Mouse (Mus musculus) MEL (cell line): Measurements from ENCODE around the gene Apobec2. TPM values are rescaled to one million over a fixed set of nuclear protein-coding genes. Genes with fewer than 3 reads are reported as not detected.
A peak's percentile ranks its signal among the peaks of the same experiment; 100 is the strongest.
"Not testable (repeated sequence)": the region's sequence is repeated elsewhere in the genome, so short reads cannot be mapped to it uniquely, and the experiment has no call there.

Source experiments
- DNase-seq: peaks from one replicate; pipeline ENCODE4 v3.0.0; 2011; ENCODE audit warnings: low read depth, low spot score
- H3K27ac ChIP-seq: 2 replicates; pipeline ENCODE4 v1.5.1; 2012; ENCODE audit warnings: low read depth, mild to moderate bottlenecking, control low read depth, low read length, moderate library complexity; ENCODE audit not compliant: control insufficient read depth
- H3K27me3 ChIP-seq, 2 experiments: fragments of 150-350 bp in 1 of 2; sonication (generic) in 1 of 2; 2 replicates each; pipeline ENCODE4 v1.6.1; 2012; ENCODE audit warnings: low read length in 2 of 2, mild to moderate bottlenecking in 2 of 2, improper control_type of control experiment in 1 of 2, moderate library complexity in 1 of 2; ENCODE audit not compliant: insufficient read depth in 2 of 2, control insufficient read depth in 1 of 2
- H3K36me3 ChIP-seq, 2 experiments: 2 replicates each; pipeline ENCODE4 v1.6.1; 2012 to 2014; ENCODE audit warnings: low read length in 2 of 2, improper control_type of control experiment in 1 of 2, inconsistent platforms in 1 of 2, mild to moderate bottlenecking in 1 of 2; ENCODE audit not compliant: insufficient read depth in 2 of 2, control insufficient read depth in 1 of 2
- H3K4me1 ChIP-seq, 2 experiments: fragments of 150-350 bp in 1 of 2; sonication (generic) in 1 of 2; 2 replicates each; pipeline ENCODE4 v1.6.1; 2012; ENCODE audit warnings: low read length in 2 of 2, improper control_type of control experiment in 1 of 2, mild to moderate bottlenecking in 1 of 2; ENCODE audit not compliant: insufficient read depth in 2 of 2, control insufficient read depth in 1 of 2
- H3K4me3 ChIP-seq, 2 experiments: fragments of 150-350 bp in 1 of 2; sonication (generic) in 1 of 2; 2 replicates each; pipeline ENCODE4 v1.5.1; 2012; ENCODE audit warnings: low read depth in 2 of 2, low read length in 2 of 2, mild to moderate bottlenecking in 2 of 2, moderate library complexity in 2 of 2, control low read depth in 1 of 2, improper control_type of control experiment in 1 of 2; ENCODE audit not compliant: control insufficient read depth in 1 of 2, insufficient read depth in 1 of 2
- H3K79me2 ChIP-seq: 2 replicates; pipeline ENCODE4 v1.6.1; 2012; ENCODE audit warnings: mild to moderate bottlenecking, low read length, moderate library complexity; ENCODE audit not compliant: control insufficient read depth, poor library complexity, insufficient read depth
- H3K9ac ChIP-seq: 2 replicates; pipeline ENCODE4 v1.6.1; 2012; ENCODE audit warnings: low read depth, mild to moderate bottlenecking, control low read depth, low read length, moderate library complexity; ENCODE audit not compliant: control insufficient read depth, poor library complexity, severe bottlenecking
- H3K9me3 ChIP-seq: fragments of 150-350 bp; sonication (generic); replicated peaks from 2 replicates; pipeline ENCODE4 v1.6.1; 2012; ENCODE audit warnings: mild to moderate bottlenecking, low read length, improper control_type of control experiment, moderate library complexity; ENCODE audit not compliant: insufficient read depth
- CHD1 ChIP-seq: IDR thresholded peaks from 2 replicates; pipeline ENCODE4 v1.6.1; 2012; ENCODE audit warnings: low read depth, mild to moderate bottlenecking, inconsistent platforms, low read length, improper control_type of control experiment
- CHD2 ChIP-seq: IDR thresholded peaks from 2 replicates; pipeline ENCODE4 v1.6.1; 2011; ENCODE audit warnings: low read length, improper control_type of control experiment
- ELF1 ChIP-seq: IDR thresholded peaks from 2 replicates; pipeline ENCODE4 v1.6.1; 2014; ENCODE audit warnings: low read depth, mild to moderate bottlenecking, inconsistent platforms, low read length, improper control_type of control experiment, moderate library complexity
- EP300 ChIP-seq, 2 experiments: IDR thresholded peaks; 2 replicates each; pipeline ENCODE4 v1.6.1; 2011; ENCODE audit warnings: improper control_type of control experiment in 2 of 2, low read length in 2 of 2, low read depth in 1 of 2, mild to moderate bottlenecking in 1 of 2
- ETS1 ChIP-seq: IDR thresholded peaks from 2 replicates; pipeline ENCODE4 v1.6.1; 2012; ENCODE audit warnings: low read depth, mild to moderate bottlenecking, inconsistent platforms, low read length, improper control_type of control experiment, moderate library complexity
- GABPA ChIP-seq: IDR thresholded peaks from 2 replicates; pipeline ENCODE4 v1.6.1; 2012; ENCODE audit warnings: low read depth, mild to moderate bottlenecking, inconsistent platforms, low read length, improper control_type of control experiment, moderate library complexity
- MAFK ChIP-seq: IDR thresholded peaks from 2 replicates; pipeline ENCODE4 v1.6.1; 2011; ENCODE audit warnings: low read depth, mild to moderate bottlenecking, low read length, improper control_type of control experiment, borderline replicate concordance
- MAX ChIP-seq: IDR thresholded peaks from 2 replicates; pipeline ENCODE4 v1.6.1; 2011; ENCODE audit warnings: low read length, improper control_type of control experiment
- MAZ ChIP-seq: IDR thresholded peaks from 2 replicates; pipeline ENCODE4 v1.6.1; 2012; ENCODE audit warnings: low read depth, mild to moderate bottlenecking, inconsistent platforms, low read length, improper control_type of control experiment
- MYB ChIP-seq: IDR thresholded peaks from 2 replicates; pipeline ENCODE4 v1.6.1; 2011; ENCODE audit warnings: mild to moderate bottlenecking, low read depth, low read length, improper control_type of control experiment
- NELFE ChIP-seq: IDR thresholded peaks from 2 replicates; pipeline ENCODE4 v1.6.1; 2011; ENCODE audit warnings: low read depth, low read length, improper control_type of control experiment
- POLR2AphosphoS5 ChIP-seq: IDR thresholded peaks from 2 replicates; pipeline ENCODE4 v1.6.1; 2012; ENCODE audit warnings: low read depth, borderline replicate concordance, mild to moderate bottlenecking, inconsistent platforms, low read length, moderate library complexity, mixed read lengths
- RCOR1 ChIP-seq: IDR thresholded peaks from 2 replicates; pipeline ENCODE4 v1.6.1; 2012; ENCODE audit warnings: low read depth, mild to moderate bottlenecking, inconsistent platforms, low read length, improper control_type of control experiment
- TAL1 ChIP-seq: IDR thresholded peaks from 2 replicates; pipeline ENCODE4 v1.6.1; 2012; ENCODE audit warnings: mild to moderate bottlenecking, inconsistent platforms, low read length, moderate library complexity, mixed read lengths
- TBP ChIP-seq: IDR thresholded peaks from 2 replicates; pipeline ENCODE4 v1.8.0; 2011; ENCODE audit warnings: low read depth, low read length, improper control_type of control experiment
- USF1 ChIP-seq: IDR thresholded peaks from 2 replicates; pipeline ENCODE4 v1.6.1; 2014; ENCODE audit warnings: low read depth, mild to moderate bottlenecking, inconsistent platforms, low read length, improper control_type of control experiment, moderate library complexity
- USF2 ChIP-seq, 2 experiments: IDR thresholded peaks; 2 replicates each; pipeline ENCODE4 v1.6.1; 2011 to 2012; ENCODE audit warnings: improper control_type of control experiment in 2 of 2, low read length in 2 of 2, borderline replicate concordance in 1 of 2, inconsistent platforms in 1 of 2, low read depth in 1 of 2, mild to moderate bottlenecking in 1 of 2; ENCODE audit not compliant: insufficient read depth in 1 of 2
- ZKSCAN1 ChIP-seq: IDR thresholded peaks from 2 replicates; pipeline ENCODE4 v1.6.1; 2012; ENCODE audit warnings: low read depth, mild to moderate bottlenecking, inconsistent platforms, low read length, improper control_type of control experiment, moderate library complexity
- polyA plus RNA-seq, 2 experiments: library from polyadenylated mRNA; stranded (reverse) in 1 of 2; unstranded in 1 of 2; fragments of >175 nt in 1 of 2; fragments of >200 nt in 1 of 2; gene quantifications; 2 replicates each; pipeline versions ENCODE4 v1.2.1 to v1.2.4; 2012; ENCODE audit warnings: low replicate concordance in 2 of 2, low read depth in 1 of 2; ENCODE audit not compliant: insufficient read length in 2 of 2, insufficient read depth in 1 of 2, missing spikeins in 1 of 2
- total RNA-seq: library from RNA; depleted of rRNA; stranded (reverse); fragments of 300-350 nt; gene quantifications from 2 replicates; pipeline ENCODE4 v1.2.3, GENCODE M21; 2012; rRNA removed

Apobec2 gene
- 0.19 and 0.23 TPM in 2 replicates for total RNA-seq
- under 1 TPM in 1 of 2 experiments, not detected in 1; 0.42 TPM for polyA plus RNA-seq

GRCm38 (mm10) chr17:48432158-48432980 lies at the start of gene Apobec2:
Gene Apobec2 (minus strand): TSS chr17:48432930.
- Histone ChIP-seq H3K79me2 (no peaks in the 10 kb centered on the region), H3K36me3 (peaks cover 0 to 6% of the 10 kb centered on the region in 2 experiments; a peak in 1 of 4 replicates)
- TF ChIP-seq ETS1 (no peak), TAL1 (no peak), ELF1 (no peak), CHD1 (no peak), NELFE (no peak)
- TF ChIP-seq, all 39 proteins: peak for 0
- Histone ChIP-seq H3K27me3 (no peaks in the 10 kb centered on the region), H3K9ac (no peak within 1 kb of the TSS), H3K9me3 (no peaks in the 10 kb centered on the region), H3K4me1 (peaks cover 2 to 10% of the 10 kb centered on the region in 2 experiments; a peak in 2 of 4 replicates), H3K4me3 (no peak within 1 kb of the TSS), H3K27ac (no peak within 1 kb of the TSS)
- DNase-seq, result peak; percentile 49

GRCm38 (mm10) chr17:48479952-48480351 lies 47.2 kb upstream of the Apobec2 start:
- no peaks in the 10 kb centered on the region for H3K36me3 ChIP-seq
- H3K9me3 ChIP-seq, result no peaks in the 10 kb centered on the region
- H3K4me3 ChIP-seq, result no peak overlapping the region
- H3K27me3 ChIP-seq, result no peaks in the 10 kb centered on the region
- no peaks in the 10 kb centered on the region for H3K4me1 ChIP-seq
- H3K9ac ChIP-seq, result no peak overlapping the region
- no peak for TF ChIP-seq MAFK
- no peak for TF ChIP-seq RCOR1
- TF ChIP-seq CHD2, result no peak
- TF ChIP-seq ETS1, result no peak
- TF ChIP-seq USF1, result no peak
- no peak for TF ChIP-seq MAX
- no peak for TF ChIP-seq EP300 (IDR thresholded peaks at IDR 0.05; ENCODE audit: low read depth in 1 of 2, low read length in 2 of 2)
- TF ChIP-seq POLR2AphosphoS5, result no peak
- H3K27ac ChIP-seq, result no peak overlapping the region
- DNase-seq, result no peak
- H3K79me2 ChIP-seq, result no peaks in the 10 kb centered on the region

GRCm38 (mm10) chr17:48475444-48475843 lies 42.7 kb upstream of the Apobec2 start:
- H3K9me3 ChIP-seq, result no peaks in the 10 kb centered on the region
- H3K27ac ChIP-seq, result no peak overlapping the region
- H3K4me3 ChIP-seq, result no peak overlapping the region
- no peaks in the 10 kb centered on the region for H3K27me3 ChIP-seq
- no peaks in the 10 kb centered on the region for H3K79me2 ChIP-seq
- H3K36me3 ChIP-seq, result no peaks in the 10 kb centered on the region
- DNase-seq, result no peak
- H3K9ac ChIP-seq, result no peak overlapping the region
- no peaks in the 10 kb centered on the region for H3K4me1 ChIP-seq
- TF ChIP-seq ETS1, result no peak
- TF ChIP-seq RCOR1, result no peak
- no peak for TF ChIP-seq ZKSCAN1
- no peak for TF ChIP-seq MAZ
- TF ChIP-seq TBP, result no peak
- TF ChIP-seq GABPA, result no peak
- no peak for TF ChIP-seq USF2 (IDR thresholded peaks at IDR 0.05; ENCODE audit: borderline replicate concordance in 1 of 2, insufficient read depth in 1 of 2, low read depth in 1 of 2, low read length in 2 of 2)
- no peak for TF ChIP-seq USF1
- no peak for TF ChIP-seq MYB

GRCm38 (mm10) chr17:48474282-48474681 lies 41.6 kb upstream of the Apobec2 start:
- DNase-seq, H3K79me2 ChIP-seq, H3K4me1 ChIP-seq, H3K36me3 ChIP-seq, H3K4me3 ChIP-seq, H3K9ac ChIP-seq, H3K27ac ChIP-seq, H3K9me3 ChIP-seq, H3K27me3 ChIP-seq: not testable (repeated sequence)
